Mouse (Mus musculus) megakaryocyte, adult 5-6 weeks (primary cell): ENCODE data around the gene Gse1. TPM values are rescaled to one million over a fixed set of nuclear protein-coding genes. Genes with fewer than 3 reads are reported as not detected.

Experiments used
- ATAC-seq: 2 replicates; pipeline ENCODE4 v1.8.0; 2016; ENCODE audit warnings: mild to moderate bottlenecking, inconsistent platforms; ENCODE audit not compliant: poor library complexity, severe bottlenecking
- total RNA-seq, 2 experiments: library from RNA; stranded (forward) in 1 of 2; stranded (reverse) in 1 of 2; fragments of 153-499, 151-499 nt in 1 of 2; fragments of 221-1000, 200-1000 nt in 1 of 2; gene quantifications; 2 replicates each; pipeline versions ENCODE4 v1.2.3 to v1.2.4; 2015 to 2017

The Gse1 gene
- total RNA-seq, 2 experiments from 2014 or later, result 6.1 to 18.3 TPM

- ATAC-seq, result no peak
These were observed 67.0 kb downstream of the Gse1 start for GRCm38 (mm10) chr8:120294982-120295870.

GRCm38 (mm10) chr8:120297000-120297399 lies 68.7 kb downstream of the Gse1 start:
- ATAC-seq, result no peak

- ATAC-seq, result no peak
These were observed 70.6 kb downstream of the Gse1 start for GRCm38 (mm10) chr8:120298601-120299532.

DNA sequence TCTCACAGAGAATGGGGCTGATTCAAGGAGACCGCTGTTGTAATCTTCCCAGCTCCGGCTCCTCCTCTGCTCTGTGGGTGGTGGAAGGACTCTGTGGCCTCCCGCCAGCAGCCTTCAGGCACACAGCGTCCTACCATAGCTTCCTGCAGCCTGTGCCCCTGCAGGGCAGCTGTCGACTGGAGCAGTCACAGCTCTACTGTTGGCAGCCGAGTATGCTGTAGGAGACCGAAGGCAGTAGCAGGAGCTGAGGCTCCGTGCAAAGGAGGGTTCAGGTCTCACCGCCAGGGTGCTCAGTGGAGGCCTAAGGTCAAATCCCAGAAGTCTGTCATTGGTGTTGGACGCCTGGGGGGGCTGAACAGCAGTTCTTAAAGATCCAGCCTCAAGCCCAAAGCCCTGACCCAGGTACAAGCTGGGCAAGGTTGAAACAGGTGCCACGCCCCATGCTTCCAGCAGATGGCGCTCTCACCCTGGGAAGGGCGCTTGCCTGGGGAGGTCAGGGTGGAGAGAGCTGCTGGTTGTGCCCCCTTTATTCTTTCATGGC lies 72.4 kb downstream of the Gse1 start:
- ATAC-seq, result peak; percentile 97

DNA sequence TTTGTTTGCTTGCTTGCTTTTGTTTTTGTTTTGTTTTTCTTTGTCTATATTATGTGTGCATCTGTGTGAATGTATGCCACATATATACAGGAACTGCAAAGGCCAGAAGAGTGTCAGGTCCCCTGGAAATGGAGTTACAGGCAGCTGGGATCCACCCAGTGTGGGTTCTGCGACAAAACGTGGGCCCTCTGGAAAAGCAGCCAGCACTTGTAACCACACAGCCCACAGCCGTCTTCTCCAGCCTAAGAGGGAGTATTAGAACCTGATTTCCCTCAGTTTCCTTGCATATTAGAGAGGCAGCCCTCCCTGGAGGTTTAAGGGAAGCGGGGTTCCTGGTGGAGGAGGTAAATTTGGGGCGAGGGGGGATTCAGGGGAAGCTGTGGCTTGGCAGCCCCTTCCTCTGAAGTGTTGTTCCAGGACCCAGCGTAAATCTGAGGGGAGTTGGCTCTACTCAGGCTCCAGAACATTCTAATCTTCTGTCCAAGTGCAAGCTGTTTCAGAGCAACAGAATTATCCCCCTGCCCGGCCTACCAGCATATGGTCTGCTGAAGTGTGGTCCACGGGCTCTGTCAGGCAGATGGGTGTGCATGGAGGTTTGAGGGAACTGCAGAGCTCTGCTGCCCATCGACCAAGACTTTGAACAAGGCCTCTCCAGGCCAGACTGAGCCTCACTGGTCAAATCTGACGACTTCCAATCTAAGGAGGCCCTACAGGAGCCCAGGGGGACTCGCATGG lies 74.9 kb downstream of the Gse1 start:
- ATAC-seq, result no peak

DNA sequence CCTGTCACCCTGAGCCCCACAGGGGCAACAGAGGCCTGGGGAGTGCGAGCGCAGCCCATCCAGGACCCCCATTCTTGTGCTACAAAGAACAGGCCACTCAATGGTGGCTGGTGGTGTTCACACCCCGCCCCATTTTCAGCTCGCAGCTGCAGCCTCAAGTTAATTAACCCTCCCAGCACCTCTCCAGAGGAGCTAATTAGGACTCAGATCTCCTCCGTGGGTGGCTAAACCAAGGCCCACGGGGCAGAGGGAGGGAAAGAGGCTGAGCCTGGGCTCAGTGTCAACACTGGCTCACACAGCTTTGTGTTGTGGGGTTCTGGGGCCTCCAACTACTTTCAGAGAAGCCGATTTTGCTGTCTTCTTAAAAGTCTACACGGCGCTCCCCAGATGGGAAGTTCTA lies 75.8 kb downstream of the Gse1 start:
- no peak for ATAC-seq

DNA sequence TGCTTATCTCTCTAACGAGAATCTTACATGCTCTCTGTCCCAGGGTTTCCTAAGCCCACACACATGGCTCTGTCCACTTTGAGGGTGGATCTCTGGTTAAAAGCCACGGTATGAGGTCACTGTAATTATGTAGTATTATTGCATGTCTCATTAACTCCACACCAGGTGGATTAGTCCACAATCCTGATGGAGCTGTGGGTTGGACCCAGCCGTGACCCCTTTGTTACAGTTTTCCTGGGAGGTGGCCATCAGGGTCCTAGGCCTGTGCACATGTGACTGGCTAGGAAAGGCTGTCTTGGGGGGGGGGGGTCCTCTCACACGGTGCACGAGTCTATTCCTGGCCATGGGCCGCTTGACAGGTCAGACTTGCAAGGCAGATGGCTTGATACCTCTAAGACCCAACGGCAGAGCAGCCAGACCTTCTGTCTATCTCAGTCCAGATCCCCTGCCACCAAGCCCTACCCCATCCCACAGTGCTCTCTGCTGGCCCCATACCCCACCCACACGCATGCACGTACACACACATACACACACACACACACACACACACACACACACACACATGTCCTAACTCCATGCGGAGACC lies 77.6 kb downstream of the Gse1 start:
- no peak for ATAC-seq

GRCm38 (mm10) chr8:120307103-120307502 lies 78.8 kb downstream of the Gse1 start:
- peak; percentile 30 for ATAC-seq

DNA sequence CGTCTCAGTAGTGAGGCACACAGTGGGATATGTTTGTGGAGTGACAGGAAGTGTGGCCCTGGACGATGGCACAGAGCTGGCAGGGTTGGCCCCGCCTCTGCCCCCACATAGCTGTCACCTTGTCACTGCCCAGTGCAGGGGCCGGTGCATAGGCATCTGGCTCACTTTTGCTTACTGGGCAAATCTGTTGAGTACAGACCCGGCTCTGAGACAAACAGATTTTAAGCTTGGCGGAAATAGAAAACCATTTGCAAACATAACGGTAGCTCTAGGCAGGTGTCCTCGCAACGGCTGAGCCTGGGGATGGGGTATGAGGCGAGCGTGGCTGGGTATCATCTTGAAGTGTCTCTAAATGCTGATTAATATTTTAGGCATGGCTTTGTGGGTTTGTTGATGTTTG lies 79.3 kb downstream of the Gse1 start:
- no peak for ATAC-seq

DNA sequence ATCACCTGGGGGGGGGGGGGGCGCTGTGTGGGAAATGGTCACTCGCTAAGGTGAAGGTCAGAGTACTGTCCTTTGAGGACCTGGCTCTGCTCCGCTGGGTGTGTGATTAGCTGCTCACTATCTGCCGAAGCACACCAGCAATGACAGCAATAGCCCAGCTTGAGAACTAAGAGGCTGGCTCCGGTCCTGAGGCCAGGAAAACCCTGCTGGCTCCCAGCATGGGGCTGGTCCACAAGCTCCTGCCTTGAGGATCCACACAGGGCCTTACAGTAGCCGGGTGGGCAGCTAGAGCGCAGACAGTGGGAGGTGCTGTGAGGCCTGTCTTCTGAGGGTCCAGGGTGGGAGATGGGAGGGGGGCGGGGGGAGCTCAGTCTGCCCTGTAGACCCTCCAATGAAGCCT lies 79.9 kb downstream of the Gse1 start:
- ATAC-seq, result no peak

DNA sequence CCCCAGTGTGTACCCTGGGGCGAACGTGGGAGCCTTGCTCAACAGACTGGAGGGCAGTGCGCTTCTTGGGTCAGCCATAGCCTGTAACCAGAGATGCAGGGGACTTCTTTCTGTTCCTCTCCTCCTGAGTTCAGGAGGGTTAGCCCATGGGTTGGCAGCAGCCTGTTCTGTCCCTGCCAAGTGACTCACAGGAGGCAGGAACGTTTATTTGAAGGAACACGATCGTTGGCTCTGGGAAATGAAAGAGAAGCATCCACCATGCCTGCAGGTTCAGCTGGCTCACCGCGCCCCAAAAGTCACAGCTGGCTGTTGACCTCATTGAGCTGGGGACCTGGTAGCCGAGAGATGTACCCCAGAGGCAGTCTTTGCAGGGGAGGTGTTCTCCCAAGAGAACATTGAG lies 80.3 kb downstream of the Gse1 start:
- ATAC-seq, result no peak

- no peak for ATAC-seq
These were observed 81.1 kb downstream of the Gse1 start for GRCm38 (mm10) chr8:120309326-120309725.

DNA sequence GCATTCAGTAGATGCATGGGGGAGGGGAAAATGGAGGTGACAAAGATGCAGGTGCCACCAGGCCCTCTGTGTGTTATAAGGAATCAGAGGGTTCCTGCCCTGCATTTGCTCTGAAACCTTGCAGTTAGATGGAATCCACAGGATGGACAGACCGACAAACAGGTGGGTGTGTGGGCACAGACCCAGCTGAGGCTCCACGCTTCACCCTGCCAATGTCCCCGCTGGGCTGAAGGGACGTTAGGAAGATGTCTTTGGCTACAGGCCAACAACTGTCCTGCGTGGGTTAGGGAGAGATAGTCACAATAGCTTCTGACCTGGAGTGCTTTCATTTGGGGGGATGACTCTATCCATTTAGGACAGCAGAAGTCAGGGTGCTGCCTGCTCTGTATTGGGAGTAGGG lies 81.8 kb downstream of the Gse1 start:
- no peak for ATAC-seq

- ATAC-seq, result peak; percentile 70
These were observed 84.2 kb downstream of the Gse1 start for GRCm38 (mm10) chr8:120312452-120312851.

DNA sequence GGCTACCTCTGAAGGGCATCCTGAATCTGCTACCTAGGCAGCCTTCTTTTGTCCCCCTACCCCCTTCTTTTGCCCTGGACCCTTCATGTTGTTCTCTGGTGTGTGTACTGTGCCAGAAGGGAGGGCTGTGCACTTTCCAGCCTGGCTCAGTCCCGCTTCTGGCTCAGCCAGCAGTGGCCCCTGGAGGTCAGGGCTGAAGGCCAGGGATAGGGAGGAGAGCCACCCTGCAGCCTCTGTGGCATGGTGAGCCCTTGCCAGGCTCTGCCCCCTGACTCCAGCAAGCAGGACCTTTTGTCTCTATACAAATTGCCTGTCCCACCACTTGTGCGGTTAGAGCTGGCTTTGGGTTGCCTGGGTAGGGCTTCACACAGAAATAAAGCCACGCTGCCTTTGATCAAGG lies 85.4 kb downstream of the Gse1 start:
- ATAC-seq, result no peak

DNA sequence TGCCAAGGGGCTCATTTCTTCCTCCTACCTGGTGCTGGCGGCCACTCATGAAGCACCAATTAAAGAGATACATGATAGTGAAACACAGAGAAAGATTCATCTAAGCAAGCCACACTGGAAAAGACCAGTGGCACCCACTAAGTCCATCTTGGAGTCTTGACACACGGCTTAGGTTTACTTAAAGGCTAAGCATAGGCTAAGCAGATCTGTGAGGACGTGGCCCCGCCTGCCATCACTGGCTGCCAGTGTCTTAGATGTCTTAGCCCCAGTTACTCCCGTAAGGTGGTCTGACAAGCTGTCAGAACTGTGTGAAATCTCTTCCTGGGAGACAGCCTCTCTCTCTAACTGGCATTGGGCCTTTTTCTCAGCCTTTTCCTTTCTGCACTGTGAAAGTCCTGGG lies 86.7 kb downstream of the Gse1 start:
- ATAC-seq, result no peak

DNA sequence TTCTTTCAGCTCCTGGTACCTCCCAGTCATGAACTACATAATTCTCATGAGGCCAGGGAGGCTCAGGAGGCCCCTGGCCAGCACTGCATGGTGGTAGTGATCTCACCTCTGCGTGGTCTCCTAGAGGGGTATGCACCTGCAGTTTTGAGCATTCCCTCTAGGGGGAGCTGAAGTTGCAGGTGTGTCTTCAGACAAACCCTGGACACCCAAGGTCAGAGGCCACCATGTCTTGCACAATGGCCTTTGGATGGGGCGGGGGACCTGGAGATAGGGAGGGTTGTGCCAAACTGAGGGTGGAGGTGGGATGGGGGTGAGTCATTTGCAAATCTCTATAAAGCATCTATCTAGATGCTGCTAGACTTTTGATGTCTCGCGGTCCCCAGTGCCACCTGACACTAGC lies 87.4 kb downstream of the Gse1 start:
- no peak for ATAC-seq

GRCm38 (mm10) chr8:120316707-120317106 lies 88.5 kb downstream of the Gse1 start:
- no peak for ATAC-seq

- ATAC-seq, result no peak
These were observed 89.0 kb downstream of the Gse1 start for GRCm38 (mm10) chr8:120317118-120317824.

DNA sequence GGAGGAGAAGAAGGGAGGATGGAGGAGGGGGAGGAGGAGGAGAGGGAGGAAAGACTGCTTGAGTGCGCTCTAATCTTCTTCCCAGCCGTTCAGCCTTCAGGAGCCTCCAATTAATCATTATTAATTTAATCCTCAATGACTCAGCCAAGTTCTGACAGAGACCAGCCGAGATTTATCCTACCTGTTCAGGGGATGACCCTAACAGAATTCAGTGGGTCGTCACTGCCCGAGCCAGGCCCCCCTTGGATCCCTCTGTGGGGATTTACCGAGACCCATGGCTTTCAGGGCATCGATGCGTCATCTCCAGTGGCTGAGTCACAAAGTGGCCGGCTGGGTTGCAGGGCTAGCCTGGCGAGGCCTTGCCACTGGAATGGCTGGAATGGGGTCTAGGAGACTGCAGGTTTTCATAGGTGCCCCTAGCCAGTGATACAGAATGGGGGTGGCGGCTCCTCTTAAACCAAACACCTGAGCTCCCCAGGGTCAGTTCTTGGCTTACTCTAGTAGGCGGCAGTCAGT lies 90.3 kb downstream of the Gse1 start:
- no peak for ATAC-seq
